Mouse (Mus musculus): ENCODE measurements around the gene Kcnk16. TPM values are rescaled to one million over a fixed set of nuclear protein-coding genes. Genes with fewer than 3 reads are reported as not detected.
"Not testable (repeated sequence)": the region's sequence is repeated elsewhere in the genome, so short reads cannot be mapped to it uniquely, and the experiment has no call there.

Gene Kcnk16
- 5.6 and 5.7 TPM in 2 replicates for polyA plus RNA-seq (2015; fragmentation: Nextera tagmentation; extraction: Ambion mirVana)

DNA sequence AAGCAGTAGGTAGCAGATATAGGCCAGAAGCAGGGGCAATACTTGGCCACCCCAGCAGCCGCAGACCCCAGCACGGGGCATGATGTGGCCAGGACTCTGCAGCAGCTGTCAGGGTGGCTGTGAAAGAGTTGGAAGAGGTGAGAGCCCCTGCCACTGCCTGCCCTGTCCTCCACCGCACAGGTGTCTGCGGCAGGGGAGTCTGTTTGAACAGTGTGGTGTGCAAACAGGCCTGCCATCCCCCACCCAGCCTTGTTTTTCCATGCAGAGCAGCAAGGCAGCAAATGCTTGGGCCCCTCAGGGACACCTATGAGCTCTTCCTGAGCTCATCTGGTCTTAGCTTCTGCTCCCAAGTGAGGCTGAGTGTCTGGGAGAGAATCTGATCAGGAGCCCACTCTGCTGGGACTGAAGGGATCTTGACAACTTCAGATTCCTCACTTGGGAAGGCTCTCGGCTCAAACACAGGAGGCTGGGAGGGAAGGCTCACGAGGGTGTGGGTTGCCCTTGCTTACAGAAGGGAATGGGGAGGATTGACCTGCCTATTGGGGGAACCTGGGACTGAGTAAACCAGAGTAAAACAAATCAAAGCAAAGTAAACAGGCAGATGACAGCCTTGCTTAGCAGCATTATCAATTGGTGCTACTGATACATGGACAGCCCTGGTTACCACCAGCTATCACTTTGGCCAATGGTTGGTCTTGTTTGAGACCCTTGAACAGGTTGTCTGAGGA lies at the start of gene Kcnk16:
Gene Kcnk16 (minus strand): TSS at position 118 of the 728 bp plus-strand sequence.
- H3K4me2 ChIP-seq (ENCODE audit: low read depth, low read length) = no peak within 1 kb of the TSS
- no peak within 1 kb of the TSS for H3K27ac ChIP-seq (ENCODE audit: low read length)
- H3K4me1 ChIP-seq (ENCODE audit: control insufficient read depth, insufficient read depth, low read length) = no peaks in the 10 kb centered on the region
- H3K9ac ChIP-seq (ENCODE audit: low read depth, low read length) = no peak within 1 kb of the TSS
- H3K4me3 ChIP-seq (ENCODE audit: low read length) = no peak within 1 kb of the TSS
- no peaks in the 10 kb centered on the region for H3K36me3 ChIP-seq (ENCODE audit: control insufficient read depth, insufficient read depth, low read length)
- no peaks in the 10 kb centered on the region for H3K27me3 ChIP-seq (replicated peaks; ENCODE audit: control insufficient read depth, insufficient read depth, low read length)
- 0 out of 2 replicates have a peak, but pooled peaks have one; percentile 38 for ATAC-seq
- H3K9me3 ChIP-seq (ENCODE audit: control insufficient read depth, low read length) = no peaks in the 10 kb centered on the region
- WGBS = 48% methylated on average over 6 of the region's 6 CpGs

- WGBS = 44% methylated on average over 1 of the region's 1 CpGs
- Histone ChIP-seq H3K4me2 (ENCODE audit: low read depth, low read length) (no peak overlapping the region), H3K9me3 (ENCODE audit: control insufficient read depth, low read length) (no peaks in the 10 kb centered on the region), H3K27ac (ENCODE audit: low read length) (no peak overlapping the region), H3K4me1 (ENCODE audit: control insufficient read depth, insufficient read depth, low read length) (no peaks in the 10 kb centered on the region), H3K36me3 (ENCODE audit: control insufficient read depth, insufficient read depth, low read length) (no peaks in the 10 kb centered on the region; the same call in none of the 2 replicates), H3K9ac (ENCODE audit: low read depth, low read length) (no peak overlapping the region), H3K4me3 (ENCODE audit: low read length) (no peak overlapping the region), H3K27me3 (replicated peaks; ENCODE audit: control insufficient read depth, insufficient read depth, low read length) (no peaks in the 10 kb centered on the region)
- peak; percentile 40; the same call in 1 of the 2 replicates for ATAC-seq
These were observed 46.1 kb upstream of the Kcnk16 start for GRCm38 (mm10) chr14:20315137-20315536.

- ATAC-seq = not testable (repeated sequence)
- WGBS = 65% methylated on average over 2 of the region's 2 CpGs
These were observed 36.1 kb upstream of the Kcnk16 start for GRCm38 (mm10) chr14:20305085-20305484.

DNA sequence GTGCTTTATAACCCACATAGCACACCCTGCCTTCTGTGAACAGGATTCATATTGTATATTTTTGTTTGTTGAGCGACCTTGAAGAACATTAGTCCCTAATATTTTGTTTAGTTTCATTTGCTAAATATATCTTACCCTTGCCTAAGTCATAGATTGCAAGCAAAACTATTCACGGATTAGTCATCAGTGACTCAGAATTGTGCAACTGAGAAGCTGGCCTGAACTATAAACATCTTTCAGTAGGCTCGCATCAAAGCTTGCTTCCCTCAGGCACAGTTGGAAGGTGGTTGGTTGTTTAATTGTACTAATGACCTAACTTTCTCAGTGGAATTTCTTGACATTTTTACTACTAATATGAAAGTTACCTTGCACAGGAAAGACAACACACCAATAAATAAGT lies 29.1 kb upstream of the Kcnk16 start:
- no peak overlapping the region for H3K9ac ChIP-seq (ENCODE audit: low read depth, low read length)
- no peaks in the 10 kb centered on the region for H3K27me3 ChIP-seq (replicated peaks; ENCODE audit: control insufficient read depth, insufficient read depth, low read length)
- ATAC-seq = no peak
- no peaks in the 10 kb centered on the region for H3K9me3 ChIP-seq (ENCODE audit: control insufficient read depth, low read length)
- H3K4me3 ChIP-seq (ENCODE audit: low read length) = no peak overlapping the region
- no peak overlapping the region for H3K27ac ChIP-seq (ENCODE audit: low read length)
- WGBS = 61% methylated on average over 3 of the region's 3 CpGs
- H3K36me3 ChIP-seq (ENCODE audit: control insufficient read depth, insufficient read depth, low read length) = no peaks in the 10 kb centered on the region
- peaks cover 4% of the 10 kb centered on the region; the same call in 1 of the 2 replicates for H3K4me1 ChIP-seq (ENCODE audit: control insufficient read depth, insufficient read depth, low read length)
- no peak overlapping the region for H3K4me2 ChIP-seq (ENCODE audit: low read depth, low read length)

More at GRCm38 (mm10) chr14:20305085-20305484, 36.1 kb upstream of the Kcnk16 start:
- H3K4me3 ChIP-seq (ENCODE audit: low read length); H3K9me3 ChIP-seq (ENCODE audit: control insufficient read depth, low read length); H3K4me2 ChIP-seq (ENCODE audit: low read depth, low read length); H3K27ac ChIP-seq (ENCODE audit: low read length); H3K27me3 ChIP-seq (replicated peaks; ENCODE audit: control insufficient read depth, insufficient read depth, low read length); H3K4me1 ChIP-seq (ENCODE audit: control insufficient read depth, insufficient read depth, low read length); H3K9ac ChIP-seq (ENCODE audit: low read depth, low read length); H3K36me3 ChIP-seq (ENCODE audit: control insufficient read depth, insufficient read depth, low read length): not testable (repeated sequence)

DNA sequence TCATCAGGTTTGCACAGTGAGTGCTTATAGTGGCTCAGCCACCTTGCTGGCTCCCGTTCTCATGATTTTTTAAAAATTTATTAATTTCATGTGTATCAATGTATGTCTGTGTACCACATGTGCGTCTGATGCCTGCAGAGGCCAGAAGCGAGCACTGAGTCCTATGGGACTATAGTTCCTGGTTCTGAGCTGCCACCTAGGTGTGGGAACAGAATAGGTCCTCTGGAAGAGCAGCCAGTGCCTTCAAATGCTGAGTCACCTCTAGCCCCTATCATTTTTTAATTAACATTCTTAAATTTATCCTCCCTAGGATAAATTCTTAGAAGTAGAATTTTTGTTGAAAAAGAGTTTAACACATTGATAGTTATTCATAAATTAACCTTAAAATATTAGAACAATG lies 28.6 kb upstream of the Kcnk16 start:
- no peaks in the 10 kb centered on the region for H3K9me3 ChIP-seq (ENCODE audit: control insufficient read depth, low read length)
- no peak overlapping the region for H3K9ac ChIP-seq (ENCODE audit: low read depth, low read length)
- ATAC-seq = no peak
- no peak overlapping the region for H3K4me3 ChIP-seq (ENCODE audit: low read length)
- peaks cover 4% of the 10 kb centered on the region; the same call in 1 of the 2 replicates for H3K4me1 ChIP-seq (ENCODE audit: control insufficient read depth, insufficient read depth, low read length)
- no peaks in the 10 kb centered on the region for H3K27me3 ChIP-seq (replicated peaks; ENCODE audit: control insufficient read depth, insufficient read depth, low read length)
- H3K36me3 ChIP-seq (ENCODE audit: control insufficient read depth, insufficient read depth, low read length) = no peaks in the 10 kb centered on the region
- H3K4me2 ChIP-seq (ENCODE audit: low read depth, low read length) = no peak overlapping the region
- WGBS = 89% methylated on average over 3 of the region's 3 CpGs
- H3K27ac ChIP-seq (ENCODE audit: low read length) = no peak overlapping the region

DNA sequence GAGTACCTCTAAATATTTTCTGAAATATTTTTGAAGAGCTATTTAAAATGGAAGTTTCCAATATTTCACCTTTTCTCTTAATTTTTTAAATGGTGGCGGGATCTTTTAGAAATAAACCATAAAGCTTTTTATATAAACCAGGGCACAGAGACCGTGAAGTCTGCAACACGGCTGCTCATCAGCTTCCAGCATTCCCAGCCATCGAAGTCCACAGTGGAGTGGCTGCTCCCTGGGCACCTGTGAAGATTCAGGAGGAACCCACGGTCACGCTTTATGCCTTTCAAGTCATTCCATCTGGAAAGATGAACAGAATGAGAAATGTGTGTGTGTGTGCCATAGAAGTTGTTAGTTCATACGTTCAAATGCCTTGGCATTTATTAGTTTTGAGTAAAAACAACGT lies 25.9 kb upstream of the Kcnk16 start:
- ATAC-seq = peak; percentile 48; the same call in 1 of the 2 replicates
- Histone ChIP-seq H3K9ac (ENCODE audit: low read depth, low read length) (peak overlapping the region; percentile 65), H3K36me3 (ENCODE audit: control insufficient read depth, insufficient read depth, low read length) (no peaks in the 10 kb centered on the region), H3K4me1 (ENCODE audit: control insufficient read depth, insufficient read depth, low read length) (peaks cover 4% of the 10 kb centered on the region; the same call in 1 of the 2 replicates), H3K4me2 (ENCODE audit: low read depth, low read length) (peak overlapping the region; percentile 69), H3K9me3 (ENCODE audit: control insufficient read depth, low read length) (no peaks in the 10 kb centered on the region), H3K27ac (ENCODE audit: low read length) (no peak overlapping the region), H3K4me3 (ENCODE audit: low read length) (peak overlapping the region; percentile 58), H3K27me3 (replicated peaks; ENCODE audit: control insufficient read depth, insufficient read depth, low read length) (no peaks in the 10 kb centered on the region)
- WGBS = 36% methylated on average over 8 of the region's 8 CpGs

GRCm38 (mm10) chr14:20294117-20294892 lies 25.3 kb upstream of the Kcnk16 start, which contains the start of gene Nudt13:
Gene Nudt13, plus strand, starts transcription at chr14:20294697.
- H3K27me3 ChIP-seq (replicated peaks; ENCODE audit: control insufficient read depth, insufficient read depth, low read length) = no peaks in the 10 kb centered on the region
- H3K4me2 ChIP-seq (ENCODE audit: low read depth, low read length) = peak within 1 kb of the TSS; percentile 69
- H3K27ac ChIP-seq (ENCODE audit: low read length) = no peak within 1 kb of the TSS
- H3K4me1 ChIP-seq (ENCODE audit: control insufficient read depth, insufficient read depth, low read length) = peaks cover 4% of the 10 kb centered on the region; the same call in 1 of the 2 replicates
- WGBS = 22% methylated on average over 14 of the region's 14 CpGs
- H3K9me3 ChIP-seq (ENCODE audit: control insufficient read depth, low read length) = no peaks in the 10 kb centered on the region
- ATAC-seq = peak; percentile 98
- H3K36me3 ChIP-seq (ENCODE audit: control insufficient read depth, insufficient read depth, low read length) = no peaks in the 10 kb centered on the region
- peak within 1 kb of the TSS; percentile 58 for H3K4me3 ChIP-seq (ENCODE audit: low read length)
- H3K9ac ChIP-seq (ENCODE audit: low read depth, low read length) = peak within 1 kb of the TSS; percentile 65

DNA sequence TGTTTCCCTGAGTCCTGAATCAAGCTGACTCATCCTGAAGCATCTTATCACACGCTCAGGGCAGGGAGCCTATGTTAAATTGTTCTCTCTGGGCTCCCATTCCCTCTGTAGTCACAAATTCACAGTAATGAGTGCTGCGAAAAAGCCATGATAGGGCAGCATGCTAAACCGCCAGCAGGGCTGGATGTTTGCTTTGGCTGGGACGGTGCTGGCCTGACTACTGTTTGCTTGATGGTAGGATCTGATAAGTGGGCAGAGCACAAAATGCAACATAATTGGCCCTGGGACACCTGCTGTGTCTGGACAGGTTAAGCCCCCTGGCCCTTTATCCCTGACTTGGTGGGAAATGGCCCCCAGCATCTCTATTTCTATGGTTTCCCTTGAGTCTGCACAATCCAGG lies 22.4 kb upstream of the Kcnk16 start:
- Histone ChIP-seq H3K9ac (ENCODE audit: low read depth, low read length) (peak overlapping the region; percentile 26; the same call in 1 of the 2 replicates), H3K27ac (ENCODE audit: low read length) (no peak overlapping the region), H3K9me3 (ENCODE audit: control insufficient read depth, low read length) (no peaks in the 10 kb centered on the region), H3K27me3 (replicated peaks; ENCODE audit: control insufficient read depth, insufficient read depth, low read length) (no peaks in the 10 kb centered on the region), H3K4me1 (ENCODE audit: control insufficient read depth, insufficient read depth, low read length) (peaks cover 4% of the 10 kb centered on the region; the same call in 1 of the 2 replicates), H3K36me3 (ENCODE audit: control insufficient read depth, insufficient read depth, low read length) (no peaks in the 10 kb centered on the region), H3K4me2 (ENCODE audit: low read depth, low read length) (no peak overlapping the region), H3K4me3 (ENCODE audit: low read length) (no peak overlapping the region)
- ATAC-seq = no peak
- 50% methylated on average over 4 of the region's 4 CpGs for WGBS

- 67% methylated on average over 6 of the region's 6 CpGs for WGBS
These were observed 578 bp downstream of the Kcnk16 start for GRCm38 (mm10) chr14:20268421-20268820.

More at GRCm38 (mm10) chr14:20268421-20268820, 578 bp downstream of the Kcnk16 start:
- H3K4me2 ChIP-seq (ENCODE audit: low read depth, low read length) = no peak overlapping the region
- ATAC-seq = no peak
- H3K4me1 ChIP-seq (ENCODE audit: control insufficient read depth, insufficient read depth, low read length) = no peaks in the 10 kb centered on the region
- H3K9me3 ChIP-seq (ENCODE audit: control insufficient read depth, low read length) = no peaks in the 10 kb centered on the region
- H3K27me3 ChIP-seq (replicated peaks; ENCODE audit: control insufficient read depth, insufficient read depth, low read length) = no peaks in the 10 kb centered on the region
- H3K36me3 ChIP-seq (ENCODE audit: control insufficient read depth, insufficient read depth, low read length) = no peaks in the 10 kb centered on the region
- H3K27ac ChIP-seq (ENCODE audit: low read length) = no peak overlapping the region
- no peak overlapping the region for H3K9ac ChIP-seq (ENCODE audit: low read depth, low read length)
- no peak overlapping the region for H3K4me3 ChIP-seq (ENCODE audit: low read length)

Data from intestine, embryonic 16.5 days (tissue).